Mouse (Mus musculus): Measurements from ENCODE around the gene Klhdc7a. TPM values are rescaled to one million over a fixed set of nuclear protein-coding genes. Genes with fewer than 3 reads are reported as not detected.

Gene Klhdc7a
- total and polyA plus RNA-seq, 3 experiments = under 0.01 TPM; not detected in 2

DNA sequence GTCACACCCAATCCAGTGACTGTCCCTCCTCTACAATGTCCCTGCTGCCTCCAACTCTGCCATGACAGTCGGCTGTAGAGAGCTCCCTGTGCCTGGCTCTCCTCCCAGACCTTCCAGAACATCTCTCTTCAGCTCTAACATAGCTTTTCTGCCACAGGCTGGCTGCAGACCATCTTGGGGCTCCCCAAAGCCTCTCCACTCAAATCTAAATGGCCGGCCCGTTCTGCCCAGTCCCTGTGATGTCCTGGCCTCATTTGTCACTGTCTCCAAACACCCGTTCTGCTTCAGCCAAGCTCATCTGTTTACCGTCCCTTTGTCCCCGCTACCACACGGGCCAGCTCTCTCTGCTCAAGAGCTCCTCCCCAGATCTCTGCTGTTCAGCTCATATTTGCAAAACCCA is 6.7 kb upstream of the Klhdc7a start:
- Histone ChIP-seq H3K27ac (ENCODE audit: control insufficient read depth, low read depth, low read length) (no peak overlapping the region), H3K4me3 (ENCODE audit: control insufficient read depth in 1 of 2, insufficient read depth in 1 of 2, low read depth in 2 of 2, low read length in 2 of 2) (no peak overlapping the region), H3K4me1 (ENCODE audit: control insufficient read depth in 1 of 2, insufficient read depth in 2 of 2, low read length in 2 of 2) (no peaks in the 10 kb centered on the region), H3K36me3 (ENCODE audit: control insufficient read depth in 1 of 2, insufficient read depth in 2 of 2, low read length in 2 of 2) (no peaks in the 10 kb centered on the region), H3K9me3 (replicated peaks; ENCODE audit: insufficient read depth, low read length) (no peaks in the 10 kb centered on the region), H3K9ac (ENCODE audit: control insufficient read depth, low read depth, low read length, poor library complexity, severe bottlenecking) (no peak overlapping the region), H3K27me3 (ENCODE audit: control insufficient read depth in 1 of 2, insufficient read depth in 2 of 2, low read length in 2 of 2) (no peaks in the 10 kb centered on the region), H3K79me2 (ENCODE audit: control insufficient read depth, insufficient read depth, low read length, poor library complexity) (no peaks in the 10 kb centered on the region)
- no peak for TF ChIP-seq CTCF (IDR thresholded peaks at IDR 0.05 in 2 of 3, conservative IDR thresholded peaks at IDR 0.05 in 1 of 3; ENCODE audit: control insufficient read depth in 1 of 3, insufficient read depth in 1 of 3, low read depth in 2 of 3, low read length in 3 of 3, poor library complexity in 1 of 3, severe bottlenecking in 1 of 3)
- TF ChIP-seq E2F4 (IDR thresholded peaks at IDR 0.05; ENCODE audit: borderline replicate concordance, low read depth, low read length) = no peak
- no peak for TF ChIP-seq MYC (IDR thresholded peaks at IDR 0.05; ENCODE audit: low read depth, low read length)
- TF ChIP-seq ZC3H11A (IDR thresholded peaks at IDR 0.05; ENCODE audit: low read depth, low read length) = no peak
- no peak for TF ChIP-seq MAX (IDR thresholded peaks at IDR 0.05; ENCODE audit: low read length)
- DNase-seq (ENCODE audit: low read depth, low spot score) = no peak

DNA sequence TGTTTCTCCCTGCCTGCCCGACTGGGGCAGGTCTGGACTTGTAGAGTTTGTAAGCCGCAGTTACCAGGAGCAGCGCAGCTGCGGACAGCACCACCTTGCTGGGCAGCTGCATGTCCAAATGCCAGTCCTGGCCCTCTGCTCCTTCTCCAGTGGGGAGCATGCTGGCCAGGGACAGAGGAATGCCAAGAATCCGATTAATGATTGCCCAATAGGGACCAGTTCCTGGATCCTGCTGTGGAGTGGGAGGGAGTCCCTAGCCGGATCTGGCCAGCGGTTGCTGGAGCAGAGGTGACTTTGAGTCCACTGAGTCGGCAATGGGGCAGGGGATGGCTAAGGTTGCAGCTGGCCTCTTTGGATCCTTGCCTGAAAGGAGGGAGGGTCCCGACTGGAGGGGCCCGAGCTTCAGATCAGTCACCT is 343 bp downstream of the Klhdc7a start:
- H3K27ac ChIP-seq (ENCODE audit: control insufficient read depth, low read depth, low read length) = no peak overlapping the region
- no peak overlapping the region for H3K4me3 ChIP-seq (ENCODE audit: control insufficient read depth in 1 of 2, insufficient read depth in 1 of 2, low read depth in 2 of 2, low read length in 2 of 2)
- H3K4me1 ChIP-seq (ENCODE audit: control insufficient read depth in 1 of 2, insufficient read depth in 2 of 2, low read length in 2 of 2) = no peaks in the 10 kb centered on the region
- H3K79me2 ChIP-seq (ENCODE audit: control insufficient read depth, insufficient read depth, low read length, poor library complexity) = no peaks in the 10 kb centered on the region
- no peaks in the 10 kb centered on the region for H3K27me3 ChIP-seq (ENCODE audit: control insufficient read depth in 1 of 2, insufficient read depth in 2 of 2, low read length in 2 of 2)
- no peaks in the 10 kb centered on the region for H3K9me3 ChIP-seq (replicated peaks; ENCODE audit: insufficient read depth, low read length)
- no peaks in the 10 kb centered on the region for H3K36me3 ChIP-seq (ENCODE audit: control insufficient read depth in 1 of 2, insufficient read depth in 2 of 2, low read length in 2 of 2)
- TF ChIP-seq ZMIZ1 (IDR thresholded peaks at IDR 0.05; ENCODE audit: low read depth, low read length) = no peak
- TF ChIP-seq MAZ (IDR thresholded peaks at IDR 0.05; ENCODE audit: low read depth, low read length) = no peak
- TF ChIP-seq ELF1 (IDR thresholded peaks at IDR 0.05; ENCODE audit: low read depth, low read length) = no peak
- no peak for TF ChIP-seq BHLHE40 (IDR thresholded peaks at IDR 0.05; ENCODE audit: borderline replicate concordance, low read depth, low read length)
- TF ChIP-seq POLR2AphosphoS2 (IDR thresholded peaks at IDR 0.05; ENCODE audit: low read length) = no peak
- TF ChIP-seq POLR2A (IDR thresholded peaks at IDR 0.05; ENCODE audit: control insufficient read depth in 1 of 2, insufficient read depth in 1 of 2, low read depth in 1 of 2, low read length in 2 of 2, poor library complexity in 1 of 2) = no peak
- no peak for TF ChIP-seq EP300 (IDR thresholded peaks at IDR 0.05; ENCODE audit: low read depth in 1 of 2, low read length in 2 of 2)
- TF ChIP-seq GATA1 (IDR thresholded peaks at IDR 0.05; ENCODE audit: low read depth, low read length) = no peak
- TF ChIP-seq TCF12 (IDR thresholded peaks at IDR 0.05; ENCODE audit: low read depth, low read length) = no peak
- no peak for TF ChIP-seq GABPA (IDR thresholded peaks at IDR 0.05; ENCODE audit: low read depth, low read length)
- no peak for TF ChIP-seq RAD21 (IDR thresholded peaks at IDR 0.05; ENCODE audit: low read depth, low read length)
- no peak overlapping the region for H3K9ac ChIP-seq (ENCODE audit: control insufficient read depth, low read depth, low read length, poor library complexity, severe bottlenecking)
- DNase-seq (ENCODE audit: low read depth, low spot score) = no peak

DNA sequence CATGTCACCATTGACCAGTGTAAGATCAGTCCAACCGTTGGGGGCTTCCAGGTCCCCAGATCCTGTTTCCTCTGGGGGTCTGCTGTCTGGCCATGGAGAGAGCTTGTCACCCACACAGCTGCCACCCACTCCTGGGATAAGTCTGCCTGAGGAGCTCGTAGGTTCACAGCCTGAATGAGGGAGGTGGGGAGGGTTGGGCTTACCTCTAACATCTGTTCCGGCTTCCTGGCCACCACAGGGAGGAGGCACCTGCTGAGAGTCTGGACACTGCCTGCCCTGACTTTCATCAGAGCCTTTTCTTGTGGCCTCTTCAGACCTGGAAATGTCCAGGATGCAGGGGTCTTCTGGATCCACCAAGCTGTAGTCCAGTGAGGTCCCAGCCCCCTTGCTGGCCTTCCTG is 845 bp downstream of the Klhdc7a start:
- no peak for DNase-seq (ENCODE audit: low read depth, low spot score)
- Histone ChIP-seq H3K79me2 (ENCODE audit: control insufficient read depth, insufficient read depth, low read length, poor library complexity) (no peaks in the 10 kb centered on the region), H3K4me3 (ENCODE audit: control insufficient read depth in 1 of 2, insufficient read depth in 1 of 2, low read depth in 2 of 2, low read length in 2 of 2) (no peak overlapping the region), H3K27ac (ENCODE audit: control insufficient read depth, low read depth, low read length) (no peak overlapping the region), H3K27me3 (ENCODE audit: control insufficient read depth in 1 of 2, insufficient read depth in 2 of 2, low read length in 2 of 2) (no peaks in the 10 kb centered on the region), H3K4me1 (ENCODE audit: control insufficient read depth in 1 of 2, insufficient read depth in 2 of 2, low read length in 2 of 2) (no peaks in the 10 kb centered on the region), H3K36me3 (ENCODE audit: control insufficient read depth in 1 of 2, insufficient read depth in 2 of 2, low read length in 2 of 2) (no peaks in the 10 kb centered on the region), H3K9ac (ENCODE audit: control insufficient read depth, low read depth, low read length, poor library complexity, severe bottlenecking) (no peak overlapping the region), H3K9me3 (replicated peaks; ENCODE audit: insufficient read depth, low read length) (no peaks in the 10 kb centered on the region)
- TF ChIP-seq ZKSCAN1 (IDR thresholded peaks at IDR 0.05; ENCODE audit: low read depth, low read length) (no peak), GABPA (IDR thresholded peaks at IDR 0.05; ENCODE audit: low read depth, low read length) (no peak), TCF12 (IDR thresholded peaks at IDR 0.05; ENCODE audit: low read depth, low read length) (no peak), MEF2A (IDR thresholded peaks at IDR 0.05; ENCODE audit: extremely low read depth, insufficient replicate concordance, low read depth, low read length, poor library complexity, severe bottlenecking) (no peak)

Measured in MEL (cell line).